Mouse (Mus musculus): ENCODE measurements around the gene Sult2a7.

The Sult2a7 gene

DNA sequence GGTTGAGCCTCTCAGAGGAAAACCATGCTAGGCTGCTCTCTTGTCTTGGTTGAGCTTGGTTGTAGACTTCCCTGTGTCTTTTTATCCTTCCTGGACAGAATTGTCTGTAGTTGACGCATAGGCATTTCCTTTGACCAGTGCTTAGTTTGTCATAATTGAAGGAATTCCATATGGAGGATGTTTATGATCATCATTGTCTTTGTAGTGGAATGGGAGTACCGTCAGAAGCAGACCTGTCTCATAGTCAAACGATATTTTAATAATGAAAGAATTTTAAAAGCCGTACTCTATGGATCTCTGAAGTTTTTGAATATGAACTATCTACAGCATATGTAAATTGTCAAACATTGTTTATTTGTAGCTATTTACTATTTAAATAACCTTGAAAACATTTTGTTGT is at the start of gene Sult2a7:
Gene Sult2a7, minus strand, starts transcription at position 101 of the 400 bp plus-strand sequence.
- DNase-seq: no peak

DNA sequence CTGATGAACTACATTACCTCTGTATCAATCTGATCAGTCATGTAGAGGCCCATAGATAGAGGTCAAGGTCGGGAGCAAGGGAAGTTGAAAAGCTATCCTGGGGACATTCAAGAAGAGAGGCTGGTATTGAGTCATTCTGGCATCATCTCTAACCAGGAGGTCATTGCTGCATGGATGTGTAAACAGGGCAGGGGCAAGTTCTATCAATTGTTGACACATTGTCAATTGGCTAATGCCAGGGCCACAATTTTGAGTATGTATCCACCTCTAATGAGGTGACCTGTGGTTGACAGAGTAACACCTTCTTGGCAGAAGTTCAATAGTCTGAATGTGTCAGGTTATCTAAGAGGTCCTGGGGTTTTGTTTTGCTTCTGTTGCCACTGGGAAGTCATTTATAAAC is 31.2 kb upstream of the Sult2a7 start:
- DNase-seq: no peak

- no peak for DNase-seq
These were observed 28.6 kb upstream of the Sult2a7 start for GRCm38 (mm10) chr7:14522636-14523035.

DNA sequence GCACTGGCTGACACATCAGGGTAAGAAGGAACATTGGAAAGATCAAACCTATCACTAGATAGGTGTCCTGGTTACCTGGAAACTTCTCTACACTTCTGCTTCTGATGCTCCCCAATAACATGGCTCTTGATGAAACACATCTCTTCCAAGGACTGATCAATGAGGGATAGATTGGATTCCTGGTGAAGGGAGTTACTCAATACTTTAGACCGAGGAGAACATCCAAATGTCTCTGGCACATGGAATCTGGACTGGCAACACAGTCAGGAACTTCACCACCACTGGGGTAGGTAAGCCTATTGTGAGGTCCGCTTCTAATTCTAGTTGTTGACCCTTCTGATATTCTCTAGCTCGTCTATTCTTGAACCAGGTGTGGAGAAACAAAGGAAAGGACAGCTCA is 24.3 kb upstream of the Sult2a7 start:
- DNase-seq: no peak

- DNase-seq: no peak
These were observed 1.1 kb downstream of the Sult2a7 start for GRCm38 (mm10) chr7:14492886-14493285.

DNA sequence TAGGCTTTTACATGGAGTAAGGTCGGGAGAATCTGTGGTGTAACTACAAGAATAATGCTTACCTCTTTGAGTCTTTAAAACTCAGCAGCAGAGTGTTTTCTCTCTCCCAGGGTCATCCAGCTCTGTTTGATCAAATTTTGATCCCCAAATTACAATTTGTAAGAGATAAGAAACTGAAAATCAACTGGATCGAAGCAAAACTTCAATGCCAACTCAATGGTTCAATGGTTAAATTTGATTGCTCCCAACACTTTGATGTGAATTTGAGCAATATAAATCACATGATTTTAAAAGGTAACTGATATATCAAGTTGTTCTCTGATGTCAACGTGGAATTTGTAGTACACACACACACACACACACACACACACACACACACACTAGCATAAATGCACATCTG is 47.5 kb downstream of the Sult2a7 start, which contains the start of gene Sult2a8:
Gene Sult2a8, minus strand, starts transcription at position 236 of the 400 bp plus-strand sequence.
- DNase-seq: no peak

DNA sequence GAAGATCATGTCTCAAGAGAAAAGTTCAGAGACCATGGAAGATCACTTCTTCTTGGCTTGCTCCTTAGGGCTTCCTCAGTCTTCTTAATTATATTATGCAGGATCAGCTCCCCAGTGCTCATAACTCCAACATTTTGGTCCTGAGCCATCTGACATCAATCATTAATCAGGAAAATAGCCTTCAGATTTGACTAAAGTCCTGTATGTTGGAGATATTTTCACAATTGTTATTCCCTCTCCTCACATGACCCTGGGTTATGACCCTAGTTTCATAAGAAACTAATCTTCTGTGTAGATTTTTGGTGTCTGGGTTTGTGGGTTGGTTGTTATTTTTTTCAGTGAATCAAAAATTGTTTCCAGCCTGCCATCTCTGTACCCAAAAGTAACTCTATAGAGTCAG is 54.4 kb downstream of the Sult2a7 start:
- no peak for DNase-seq

GRCm38 (mm10) chr7:14438484-14438883 is 55.5 kb downstream of the Sult2a7 start:
- DNase-seq: no peak

DNA sequence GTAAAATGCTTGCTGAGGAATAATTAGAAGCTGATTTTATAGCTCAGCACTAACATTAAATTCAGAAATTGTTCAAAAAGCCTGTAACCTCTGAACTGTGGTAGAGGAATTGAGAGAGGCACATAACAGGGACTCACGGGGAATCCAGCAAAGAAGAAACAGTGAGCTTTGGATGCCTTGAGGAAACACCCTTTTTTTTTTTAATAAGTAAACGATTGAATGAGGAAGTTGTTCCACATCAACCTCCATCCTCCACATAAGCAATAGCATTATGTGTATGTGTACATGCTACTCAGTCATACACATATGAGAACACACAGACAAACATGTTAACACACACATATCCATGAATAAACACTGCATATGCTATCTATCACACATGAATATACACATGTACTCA is 56.0 kb downstream of the Sult2a7 start:
- DNase-seq: no peak

All from lung, postnatal 36 days (tissue).